Mouse (Mus musculus): Measurements from ENCODE around the gene Pitpna. TPM values are rescaled to one million over a fixed set of nuclear protein-coding genes. Genes with fewer than 3 reads are reported as not detected.
A peak's percentile ranks its signal among the peaks of the same experiment; 100 is the strongest.

The Pitpna gene
- total RNA-seq, 4 experiments from 2014 or later: 300 to 319 (median 307) TPM

GRCm38 (mm10) chr11:75563851-75564548, 23.9 kb upstream of the Pitpna start:
- DNase-seq (ENCODE audit: low spot score in 2 of 2): no peak

GRCm38 (mm10) chr11:75565849-75566248, 22.0 kb upstream of the Pitpna start:
- DNase-seq (ENCODE audit: low spot score in 2 of 2): no peak

GRCm38 (mm10) chr11:75566276-75567196, 21.4 kb upstream of the Pitpna start:
- no peak for DNase-seq (ENCODE audit: low spot score in 2 of 2)

GRCm38 (mm10) chr11:75567346-75568114, 20.4 kb upstream of the Pitpna start:
- no peak for DNase-seq (ENCODE audit: low spot score in 2 of 2)

GRCm38 (mm10) chr11:75568115-75568511, 19.8 kb upstream of the Pitpna start:
- DNase-seq (ENCODE audit: low spot score in 2 of 2): no peak

GRCm38 (mm10) chr11:75568962-75569361, 18.9 kb upstream of the Pitpna start:
- DNase-seq (ENCODE audit: low spot score in 2 of 2): no peak

GRCm38 (mm10) chr11:75570375-75571125, 17.3 kb upstream of the Pitpna start:
- no peak for DNase-seq (ENCODE audit: low spot score in 2 of 2)

- no peak for DNase-seq (ENCODE audit: low spot score in 2 of 2)
Observed at GRCm38 (mm10) chr11:75571126-75571990, 16.5 kb upstream of the Pitpna start.

GRCm38 (mm10) chr11:75572301-75572791, 15.6 kb upstream of the Pitpna start:
- DNase-seq (ENCODE audit: low spot score in 2 of 2): peak in 1 of 2 experiments; percentile 58

GRCm38 (mm10) chr11:75572854-75573650, 14.8 kb upstream of the Pitpna start:
- peak; percentile 83 to 89 for DNase-seq (ENCODE audit: low spot score in 2 of 2)

- no peak for DNase-seq (ENCODE audit: low spot score in 2 of 2)
Observed at GRCm38 (mm10) chr11:75574378-75575123, 13.3 kb upstream of the Pitpna start.

- DNase-seq (ENCODE audit: low spot score in 2 of 2): no peak
Observed at GRCm38 (mm10) chr11:75575560-75576123, 12.3 kb upstream of the Pitpna start.

- no peak for DNase-seq (ENCODE audit: low spot score in 2 of 2)
Observed at GRCm38 (mm10) chr11:75578609-75579008, 9.3 kb upstream of the Pitpna start.

- DNase-seq (ENCODE audit: low spot score in 2 of 2): no peak
Observed at GRCm38 (mm10) chr11:75581495-75582149, 6.3 kb upstream of the Pitpna start.

- no peak for DNase-seq (ENCODE audit: low spot score in 2 of 2)
Observed at GRCm38 (mm10) chr11:75583521-75583920, 4.4 kb upstream of the Pitpna start.

- DNase-seq (ENCODE audit: low spot score in 2 of 2): no peak
Observed at GRCm38 (mm10) chr11:75585061-75585460, 2.8 kb upstream of the Pitpna start.

GRCm38 (mm10) chr11:75585978-75586377, 1.9 kb upstream of the Pitpna start:
- DNase-seq (ENCODE audit: low spot score in 2 of 2): no peak

Data from left cerebral cortex, adult 8-10 months (tissue).